Mouse (Mus musculus): ENCODE results near the gene Slc38a2. TPM values are rescaled to one million over a fixed set of nuclear protein-coding genes. Genes with fewer than 3 reads are reported as not detected.

The Slc38a2 gene
- total RNA-seq, 1 experiment: 262 TPM

DNA sequence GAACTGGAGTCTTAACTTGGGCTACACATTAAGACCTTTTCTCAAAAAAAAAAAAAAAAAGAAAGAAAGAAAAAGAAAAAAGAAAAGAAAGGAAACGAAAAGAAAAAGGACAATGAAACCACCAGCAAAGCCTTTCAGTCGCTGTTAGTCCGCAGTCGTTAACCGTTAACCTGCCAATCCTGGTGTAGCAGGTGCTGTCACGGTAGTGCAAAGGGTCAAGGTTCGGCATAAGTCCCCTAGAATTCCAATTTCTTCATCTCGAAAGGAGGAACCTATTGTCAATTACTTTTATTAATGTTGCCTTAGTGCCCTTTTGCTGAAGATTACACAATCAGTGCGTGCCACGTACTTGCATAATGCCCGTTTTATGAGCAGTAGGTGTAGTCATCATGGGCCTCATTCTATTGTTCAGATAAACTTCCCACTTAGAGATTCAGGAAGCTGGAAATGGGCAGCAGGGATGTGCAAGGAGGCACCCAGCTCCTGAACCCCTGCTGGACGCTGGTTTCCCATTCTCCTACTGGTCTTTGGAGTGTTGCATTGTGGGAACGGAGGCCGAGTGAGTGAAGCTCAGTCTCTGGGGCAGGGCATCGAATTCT lies 36.1 kb upstream of the Slc38a2 start:
- H3K27ac ChIP-seq (ENCODE audit: insufficient read depth, low read depth, low read length, poor library complexity, severe bottlenecking): no peak overlapping the region
- no peak overlapping the region for H3K4me3 ChIP-seq (ENCODE audit: insufficient read depth in 1 of 2, low read depth in 1 of 2, low read length in 2 of 2, poor library complexity in 1 of 2, severe bottlenecking in 1 of 2)
- no peaks in the 10 kb centered on the region for H3K9me3 ChIP-seq (ENCODE audit: control insufficient read depth, insufficient read depth, low read depth, low read length)
- H3K4me1 ChIP-seq (ENCODE audit: control insufficient read depth in 2 of 2, insufficient read depth in 2 of 2, low read length in 2 of 2, poor library complexity in 1 of 2): no peaks in the 10 kb centered on the region
- no peak overlapping the region for H3K9ac ChIP-seq (ENCODE audit: insufficient read depth, low read depth, low read length, poor library complexity, severe bottlenecking)
- no peaks in the 10 kb centered on the region for H3K36me3 ChIP-seq (ENCODE audit: control insufficient read depth, insufficient read depth, low read length, poor library complexity, severe bottlenecking)
- in situ Hi-C loops (cut with MboI; ENCODE audit: low sequenced_read_pairs in 2 of 2, unreplicated experiment in 2 of 2): no loop called here
- DNase-seq (ENCODE audit: low read depth, low spot score): no peak
- no peak for TF ChIP-seq ZC3H11A (IDR thresholded peaks at IDR 0.05; ENCODE audit: borderline replicate concordance, low read depth, low read length)
- no peak for TF ChIP-seq CHD2 (IDR thresholded peaks at IDR 0.05; ENCODE audit: low read depth, low read length)
- no peak for TF ChIP-seq MAFK (IDR thresholded peaks at IDR 0.05; ENCODE audit: insufficient read depth, low read depth, low read length)
- TF ChIP-seq HCFC1 (IDR thresholded peaks at IDR 0.05; ENCODE audit: borderline replicate concordance, insufficient read depth, low read length): no peak
- TF ChIP-seq ZNF384 (IDR thresholded peaks at IDR 0.05; ENCODE audit: low read depth, low read length): no peak

GRCm38 (mm10) chr15:96734423-96734822 lies 34.9 kb upstream of the Slc38a2 start:
- DNase-seq (ENCODE audit: low read depth, low spot score): no peak
- H3K9me3 ChIP-seq (ENCODE audit: control insufficient read depth, insufficient read depth, low read depth, low read length): no peaks in the 10 kb centered on the region

DNA sequence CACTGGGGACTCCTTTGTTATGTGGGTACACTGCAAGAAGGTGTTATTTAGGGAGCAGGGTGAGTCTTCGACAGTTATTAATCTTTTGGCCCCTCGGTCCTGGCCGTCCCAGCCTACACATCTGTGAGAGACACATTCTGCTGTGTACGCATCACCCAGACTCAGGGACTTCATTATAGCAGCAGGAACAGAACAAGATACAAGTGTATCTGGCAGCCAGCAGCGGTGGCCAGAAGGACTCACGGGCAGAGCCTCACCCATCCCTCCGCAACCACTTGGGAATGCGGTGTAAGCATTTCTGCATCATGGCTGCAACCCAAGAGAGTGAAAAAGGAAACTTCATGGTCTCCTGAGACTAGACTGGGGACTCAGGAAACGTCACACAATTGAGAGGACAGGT lies 30.9 kb upstream of the Slc38a2 start:
- DNase-seq (ENCODE audit: low read depth, low spot score): no peak
- Histone ChIP-seq H3K4me3 (ENCODE audit: insufficient read depth in 1 of 2, low read depth in 1 of 2, low read length in 2 of 2, poor library complexity in 1 of 2, severe bottlenecking in 1 of 2) (no peak overlapping the region), H3K27ac (ENCODE audit: insufficient read depth, low read depth, low read length, poor library complexity, severe bottlenecking) (no peak overlapping the region), H3K4me1 (ENCODE audit: control insufficient read depth in 2 of 2, insufficient read depth in 2 of 2, low read length in 2 of 2, poor library complexity in 1 of 2) (peaks cover 0 to 2% of the 10 kb centered on the region in 2 experiments; a peak in 1 of 4 replicates), H3K9ac (ENCODE audit: insufficient read depth, low read depth, low read length, poor library complexity, severe bottlenecking) (no peak overlapping the region), H3K9me3 (ENCODE audit: control insufficient read depth, insufficient read depth, low read depth, low read length) (no peaks in the 10 kb centered on the region), H3K36me3 (ENCODE audit: control insufficient read depth, insufficient read depth, low read length, poor library complexity, severe bottlenecking) (peaks cover 2% of the 10 kb centered on the region; the same call in 1 of the 2 replicates)
- in situ Hi-C loops (cut with MboI; ENCODE audit: low sequenced_read_pairs in 2 of 2, unreplicated experiment in 2 of 2): no loop called here
- no peak for TF ChIP-seq MAFK (IDR thresholded peaks at IDR 0.05; ENCODE audit: insufficient read depth, low read depth, low read length)

More at GRCm38 (mm10) chr15:96734423-96734822, 34.9 kb upstream of the Slc38a2 start:
- H3K27ac ChIP-seq (ENCODE audit: insufficient read depth, low read depth, low read length, poor library complexity, severe bottlenecking): no peak overlapping the region
- H3K4me3 ChIP-seq (ENCODE audit: insufficient read depth in 1 of 2, low read depth in 1 of 2, low read length in 2 of 2, poor library complexity in 1 of 2, severe bottlenecking in 1 of 2): no peak overlapping the region
- no peaks in the 10 kb centered on the region for H3K4me1 ChIP-seq (ENCODE audit: control insufficient read depth in 2 of 2, insufficient read depth in 2 of 2, low read length in 2 of 2, poor library complexity in 1 of 2)
- in situ Hi-C loops (cut with MboI; ENCODE audit: low sequenced_read_pairs in 2 of 2, unreplicated experiment in 2 of 2): no loop called here
- no peaks in the 10 kb centered on the region for H3K36me3 ChIP-seq (ENCODE audit: control insufficient read depth, insufficient read depth, low read length, poor library complexity, severe bottlenecking)
- H3K9ac ChIP-seq (ENCODE audit: insufficient read depth, low read depth, low read length, poor library complexity, severe bottlenecking): no peak overlapping the region
- TF ChIP-seq ZNF384 (IDR thresholded peaks at IDR 0.05; ENCODE audit: low read depth, low read length): no peak
- TF ChIP-seq HCFC1 (IDR thresholded peaks at IDR 0.05; ENCODE audit: borderline replicate concordance, insufficient read depth, low read length): no peak
- no peak for TF ChIP-seq ZC3H11A (IDR thresholded peaks at IDR 0.05; ENCODE audit: borderline replicate concordance, low read depth, low read length)
- TF ChIP-seq MAFK (IDR thresholded peaks at IDR 0.05; ENCODE audit: insufficient read depth, low read depth, low read length): no peak
- no peak for TF ChIP-seq CHD2 (IDR thresholded peaks at IDR 0.05; ENCODE audit: low read depth, low read length)

DNA sequence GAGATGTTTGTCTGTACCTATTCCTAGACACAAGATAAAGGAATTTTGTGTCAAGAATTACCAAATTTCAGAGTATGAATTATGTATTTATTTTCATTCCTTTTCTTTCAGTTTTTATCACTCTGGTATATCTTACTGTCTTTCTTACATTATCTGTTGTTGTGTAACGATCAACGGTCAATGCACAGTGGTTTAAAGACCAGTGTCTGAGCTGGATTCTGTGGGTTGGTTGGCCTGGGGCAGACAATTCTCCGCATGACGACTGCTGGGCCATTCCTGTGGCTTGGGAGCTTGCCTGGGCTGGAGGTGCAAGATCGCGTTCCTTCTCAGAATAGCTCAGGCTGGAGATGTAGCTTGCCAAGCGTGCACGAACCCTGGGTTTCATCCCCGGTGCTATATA lies 30.3 kb upstream of the Slc38a2 start:
- TF ChIP-seq ZC3H11A (IDR thresholded peaks at IDR 0.05; ENCODE audit: borderline replicate concordance, low read depth, low read length) (no peak), ZNF384 (IDR thresholded peaks at IDR 0.05; ENCODE audit: low read depth, low read length) (no peak), MAFK (IDR thresholded peaks at IDR 0.05; ENCODE audit: insufficient read depth, low read depth, low read length) (no peak)
- H3K4me1 ChIP-seq (ENCODE audit: control insufficient read depth in 2 of 2, insufficient read depth in 2 of 2, low read length in 2 of 2, poor library complexity in 1 of 2): peaks cover 0 to 2% of the 10 kb centered on the region in 2 experiments; a peak in 1 of 4 replicates
- H3K36me3 ChIP-seq (ENCODE audit: control insufficient read depth, insufficient read depth, low read length, poor library complexity, severe bottlenecking): peaks cover 2% of the 10 kb centered on the region; the same call in 1 of the 2 replicates
- no peak overlapping the region for H3K27ac ChIP-seq (ENCODE audit: insufficient read depth, low read depth, low read length, poor library complexity, severe bottlenecking)
- no peaks in the 10 kb centered on the region for H3K9me3 ChIP-seq (ENCODE audit: control insufficient read depth, insufficient read depth, low read depth, low read length)
- H3K4me3 ChIP-seq (ENCODE audit: insufficient read depth in 1 of 2, low read depth in 1 of 2, low read length in 2 of 2, poor library complexity in 1 of 2, severe bottlenecking in 1 of 2): no peak overlapping the region
- in situ Hi-C loops (cut with MboI; ENCODE audit: low sequenced_read_pairs in 2 of 2, unreplicated experiment in 2 of 2): no loop called here
- H3K9ac ChIP-seq (ENCODE audit: insufficient read depth, low read depth, low read length, poor library complexity, severe bottlenecking): no peak overlapping the region
- DNase-seq (ENCODE audit: low read depth, low spot score): no peak

GRCm38 (mm10) chr15:96728993-96729392 lies 29.5 kb upstream of the Slc38a2 start:
- H3K4me1 ChIP-seq (ENCODE audit: control insufficient read depth in 2 of 2, insufficient read depth in 2 of 2, low read length in 2 of 2, poor library complexity in 1 of 2): peaks cover 0 to 2% of the 10 kb centered on the region in 2 experiments; a peak in 1 of 4 replicates
- no peak overlapping the region for H3K4me3 ChIP-seq (ENCODE audit: insufficient read depth in 1 of 2, low read depth in 1 of 2, low read length in 2 of 2, poor library complexity in 1 of 2, severe bottlenecking in 1 of 2)
- no peak for TF ChIP-seq HCFC1 (IDR thresholded peaks at IDR 0.05; ENCODE audit: borderline replicate concordance, insufficient read depth, low read length)
- no peak for TF ChIP-seq CHD2 (IDR thresholded peaks at IDR 0.05; ENCODE audit: low read depth, low read length)
- no peak for TF ChIP-seq ZNF384 (IDR thresholded peaks at IDR 0.05; ENCODE audit: low read depth, low read length)
- no peak for TF ChIP-seq MAFK (IDR thresholded peaks at IDR 0.05; ENCODE audit: insufficient read depth, low read depth, low read length)
- TF ChIP-seq ZC3H11A (IDR thresholded peaks at IDR 0.05; ENCODE audit: borderline replicate concordance, low read depth, low read length): no peak
- in situ Hi-C loops (cut with MboI; ENCODE audit: low sequenced_read_pairs in 2 of 2, unreplicated experiment in 2 of 2): no loop called here
- H3K9ac ChIP-seq (ENCODE audit: insufficient read depth, low read depth, low read length, poor library complexity, severe bottlenecking): no peak overlapping the region
- no peaks in the 10 kb centered on the region for H3K9me3 ChIP-seq (ENCODE audit: control insufficient read depth, insufficient read depth, low read depth, low read length)
- peaks cover 2% of the 10 kb centered on the region; the same call in 1 of the 2 replicates for H3K36me3 ChIP-seq (ENCODE audit: control insufficient read depth, insufficient read depth, low read length, poor library complexity, severe bottlenecking)
- DNase-seq (ENCODE audit: low read depth, low spot score): no peak
- no peak overlapping the region for H3K27ac ChIP-seq (ENCODE audit: insufficient read depth, low read depth, low read length, poor library complexity, severe bottlenecking)
